Comparison of ENCODE assay signal across 27 mouse cellular contexts in the genomic region with DNA sequence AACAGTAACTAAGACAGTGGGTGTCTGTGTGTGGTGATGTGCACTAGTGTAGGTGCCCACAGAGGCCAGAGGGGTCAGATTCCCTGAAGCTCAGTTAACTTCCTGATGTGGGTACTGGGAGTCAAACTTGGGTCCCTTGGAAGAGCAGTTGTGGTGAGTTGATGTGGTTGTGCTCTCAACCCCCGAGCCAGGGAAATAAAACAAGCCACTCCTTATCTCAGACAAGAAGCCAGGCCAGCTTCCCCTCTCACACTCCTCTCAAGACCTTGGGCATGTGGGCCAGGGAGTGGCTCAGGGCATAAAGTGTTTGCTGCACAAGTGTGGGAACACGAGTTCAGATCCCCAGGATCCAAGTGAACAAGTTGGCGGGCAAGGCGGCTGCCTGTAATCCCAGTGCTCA. TPM values are rescaled to one million over a fixed set of nuclear protein-coding genes. Genes with fewer than 3 reads are reported as not detected.
"Had no signal": no experiment of that assay in that cellular context is flagged by ENCODE, and none has a peak within 500 bp of the region (broad histone marks: within the 10 kb centered on the region; RNA-seq: fewer than 3 reads in every experiment).

No protein-coding gene starts in this region.

- H3K27ac ChIP-seq: gastrocnemius, adult 2 months; heart, embryonic 10.5 days; hindbrain, embryonic 10.5 days; hindbrain, embryonic 12.5 days; hindbrain, embryonic 14.5 days; intestine, embryonic 15.5 days; layer of hippocampus, adult 2 months; limb, embryonic 12.5 days; liver, embryonic 13.5 days; liver, embryonic 15.5 days had no signal

- H3K4me3 ChIP-seq: gastrocnemius, adult 2 months; heart, embryonic 10.5 days; heart, embryonic 12.5 days; hindbrain, embryonic 10.5 days; hindbrain, embryonic 12.5 days; intestine, embryonic 15.5 days; layer of hippocampus, adult 2 months; limb, embryonic 12.5 days; liver, embryonic 13.5 days; liver, embryonic 15.5 days had no signal

- H3K9ac ChIP-seq: heart, embryonic 12.5 days; hindbrain, embryonic 12.5 days; hindbrain, embryonic 14.5 days; intestine, embryonic 15.5 days; limb, embryonic 12.5 days; liver, embryonic 13.5 days; liver, embryonic 15.5 days had no signal

- H3K4me1 ChIP-seq: heart, embryonic 10.5 days; heart, embryonic 12.5 days; hindbrain, embryonic 10.5 days; hindbrain, embryonic 12.5 days; intestine, embryonic 15.5 days; limb, embryonic 12.5 days; liver, embryonic 15.5 days had no signal

- H3K27me3 ChIP-seq: hindbrain, embryonic 12.5 days; intestine, embryonic 15.5 days; liver, embryonic 13.5 days; liver, embryonic 15.5 days had no signal

- DNase-seq: gastrocnemius, adult 2 months; gastrocnemius, postnatal 10 days; gastrocnemius, postnatal 25 days; heart, adult 18-20 months; heart, postnatal 10 days; heart, postnatal 4 days; kidney, adult 18-20 months; kidney, adult 8-10 months; kidney, postnatal 10 days; kidney, postnatal 25 days; kidney, postnatal 4 days; layer of hippocampus, postnatal 36 days; left cerebral cortex, postnatal 4 days; liver; liver, embryonic 13.5 days had no signal

- H3K9me3 ChIP-seq: heart, embryonic 10.5 days; heart, embryonic 12.5 days; hindbrain, embryonic 10.5 days; hindbrain, embryonic 12.5 days; intestine, embryonic 15.5 days; limb, embryonic 12.5 days; liver, embryonic 13.5 days; liver, embryonic 15.5 days had no signal

- ATAC-seq: hindbrain, embryonic 16.5 days; inflammation-experienced regulatory T-cells, adult 6 months; intestine, embryonic 15.5 days had no signal

- H3K4me2 ChIP-seq: heart, embryonic 12.5 days; hindbrain, embryonic 12.5 days; hindbrain, embryonic 14.5 days; intestine, embryonic 15.5 days; limb, embryonic 12.5 days; liver, embryonic 11.5 days; liver, embryonic 13.5 days; liver, embryonic 15.5 days had no signal

RNA-seq across cellular contexts. Expression of gene Gper1, which starts 43.9 kb away (rescaled TPM):
- polyA plus RNA-seq: inflammation-experienced regulatory T-cells, adult 6 months had no signal
